Mouse (Mus musculus) embryonic facial prominence, embryonic 15.5 days (tissue): ENCODE measurements at regions not wholly inside any gene's neighbourhood (a gene's known extent, or its start where the extent isn't known, plus 50 kb on each side); places are given as distances from the start of the nearest gene placed in this dataset.

Experiments
- ATAC-seq: fragments of 200-750 bp; cut with Nextera tagmentation; 2 replicates; pipeline ENCODE4 v1.8.0; 2017; ENCODE audit warnings: low read depth, moderate TSS enrichment; ENCODE audit not compliant: insufficient number of reproducible peaks, low FRiP score, low TSS enrichment
- H3K27ac ChIP-seq: fragments of 300-500 bp; sonication (generic); replicated peaks from 2 replicates; pipeline ENCODE4 v1.5.1; 2015; ENCODE audit warnings: mild to moderate bottlenecking, inconsistent platforms
- H3K27me3 ChIP-seq: fragments of 300-500 bp; sonication (generic); 2 replicates; pipeline ENCODE4 v1.6.1; 2015; ENCODE audit warnings: inconsistent platforms
- H3K36me3 ChIP-seq: fragments of 300-500 bp; sonication (generic); 2 replicates; pipeline ENCODE4 v1.6.1; 2015; ENCODE audit warnings: mild to moderate bottlenecking, inconsistent platforms
- H3K4me1 ChIP-seq: fragments of 300-500 bp; sonication (generic); 2 replicates; pipeline ENCODE4 v1.6.1; 2015; ENCODE audit warnings: inconsistent platforms
- H3K4me2 ChIP-seq: fragments of 300-500 bp; sonication (generic); replicated peaks from 2 replicates; pipeline ENCODE4 v1.6.1; 2015; ENCODE audit warnings: mild to moderate bottlenecking, inconsistent platforms
- H3K4me3 ChIP-seq: fragments of 300-500 bp; sonication (generic); replicated peaks from 2 replicates; pipeline ENCODE4 v1.5.1; 2015; ENCODE audit warnings: mild to moderate bottlenecking, inconsistent platforms
- H3K9ac ChIP-seq: fragments of 300-500 bp; sonication (generic); 2 replicates; pipeline ENCODE4 v1.6.1; 2015; ENCODE audit warnings: inconsistent platforms
- H3K9me3 ChIP-seq: fragments of 300-500 bp; sonication (generic); replicated peaks from 2 replicates; pipeline ENCODE4 v1.6.1; 2016; ENCODE audit warnings: inconsistent platforms
- WGBS: fragments of 180-500 bp; shearing (Covaris S2); methylation state at CpG from one replicate; pipeline ENCODE4 v1.1.7; 2015; 5-methylcytosine and 5-hydroxymethylcytosine counted together

DNA sequence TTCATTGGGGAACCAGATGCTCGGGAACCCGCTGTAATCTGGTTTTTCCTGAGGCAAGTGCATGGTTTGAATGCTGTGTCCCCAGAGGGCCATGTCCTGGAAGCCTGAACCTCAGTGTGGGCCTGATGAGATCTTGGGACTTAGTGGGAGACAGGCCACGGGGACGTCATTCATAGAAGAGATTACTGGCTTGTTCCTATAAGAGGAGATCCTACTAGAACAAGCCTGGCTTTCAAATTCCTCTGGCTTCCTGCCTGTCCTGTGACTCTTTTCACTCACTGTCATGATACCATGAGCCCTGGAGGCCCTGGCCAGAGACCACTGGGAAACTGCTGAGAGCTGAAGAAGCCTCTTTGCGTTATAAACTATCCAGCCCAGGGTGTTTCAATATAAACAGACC is 113.1 kb upstream of the Med13l start:
- Histone ChIP-seq H3K9me3 (no peaks in the 10 kb centered on the region), H3K27me3 (no peaks in the 10 kb centered on the region), H3K27ac (peak overlapping the region; percentile 22), H3K36me3 (no peaks in the 10 kb centered on the region), H3K4me1 (peaks cover 22% of the 10 kb centered on the region), H3K4me2 (no peak overlapping the region), H3K4me3 (no peak overlapping the region), H3K9ac (no peak overlapping the region)
- WGBS: 58% methylated on average over 5 of the region's 5 CpGs
- ATAC-seq: no peak

DNA sequence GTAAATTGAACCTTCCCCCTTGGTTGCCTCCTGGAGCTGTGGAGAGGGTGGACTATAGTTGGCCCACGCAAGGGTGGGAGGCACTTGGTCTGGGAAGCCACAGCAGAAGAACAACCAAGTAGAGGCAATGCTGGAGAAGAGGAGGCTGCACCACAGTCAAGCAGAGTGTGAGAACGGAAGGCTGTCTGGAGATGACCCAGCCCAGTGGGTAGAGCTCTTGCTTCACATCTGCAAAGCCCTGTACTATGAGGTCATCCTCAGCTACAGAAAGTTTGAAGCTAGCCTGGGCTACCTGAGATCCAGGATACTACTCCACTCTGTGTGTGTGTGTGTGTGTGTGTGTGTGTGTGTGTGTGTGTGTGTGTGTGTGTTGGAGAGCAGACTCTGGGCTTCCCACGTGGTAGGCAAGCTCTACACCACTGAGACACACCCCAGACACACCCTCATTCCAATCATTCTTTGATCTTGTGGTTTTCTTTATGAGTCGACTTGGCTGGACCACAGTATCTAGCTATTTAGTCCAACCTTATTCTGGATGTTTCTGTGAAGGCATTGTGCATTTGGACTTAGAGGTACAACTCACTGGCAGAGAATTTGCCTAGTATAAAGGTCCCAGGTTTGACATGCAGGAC is 111.5 kb upstream of the Med13l start:
- H3K4me1 ChIP-seq: peaks cover 22% of the 10 kb centered on the region
- ATAC-seq: no peak
- no peak overlapping the region for H3K27ac ChIP-seq
- no peak overlapping the region for H3K9ac ChIP-seq
- H3K4me2 ChIP-seq: no peak overlapping the region
- no peaks in the 10 kb centered on the region for H3K27me3 ChIP-seq
- no peak overlapping the region for H3K4me3 ChIP-seq
- H3K9me3 ChIP-seq: no peaks in the 10 kb centered on the region
- H3K36me3 ChIP-seq: no peaks in the 10 kb centered on the region
- WGBS: 48% methylated on average over 4 of the region's 4 CpGs

DNA sequence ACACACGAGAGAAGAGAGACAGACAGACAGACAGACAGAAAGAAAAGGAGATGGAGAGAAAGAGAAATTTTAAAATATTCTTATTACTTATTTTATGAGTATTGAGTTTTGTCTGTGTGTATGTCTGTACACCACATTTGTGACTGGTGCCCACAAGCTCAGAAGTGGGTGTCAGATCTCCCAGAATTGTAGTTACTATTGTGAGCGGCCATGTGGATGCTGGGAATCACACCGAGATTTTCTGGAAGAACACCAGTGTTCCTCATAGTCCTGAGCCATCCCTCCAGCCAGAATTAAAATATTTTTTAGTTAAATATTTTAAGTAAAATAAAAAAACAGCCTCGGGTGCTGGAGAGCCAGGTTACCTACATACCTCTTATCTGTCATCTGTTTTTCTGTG is 110.6 kb upstream of the Med13l start:
- Histone ChIP-seq H3K27me3 (no peaks in the 10 kb centered on the region), H3K27ac (no peak overlapping the region), H3K4me3 (no peak overlapping the region), H3K9ac (no peak overlapping the region), H3K4me2 (no peak overlapping the region), H3K4me1 (peaks cover 20% of the 10 kb centered on the region), H3K9me3 (no peaks in the 10 kb centered on the region), H3K36me3 (no peaks in the 10 kb centered on the region)
- no peak for ATAC-seq
- WGBS: 73% methylated on average over 4 of the region's 4 CpGs

DNA sequence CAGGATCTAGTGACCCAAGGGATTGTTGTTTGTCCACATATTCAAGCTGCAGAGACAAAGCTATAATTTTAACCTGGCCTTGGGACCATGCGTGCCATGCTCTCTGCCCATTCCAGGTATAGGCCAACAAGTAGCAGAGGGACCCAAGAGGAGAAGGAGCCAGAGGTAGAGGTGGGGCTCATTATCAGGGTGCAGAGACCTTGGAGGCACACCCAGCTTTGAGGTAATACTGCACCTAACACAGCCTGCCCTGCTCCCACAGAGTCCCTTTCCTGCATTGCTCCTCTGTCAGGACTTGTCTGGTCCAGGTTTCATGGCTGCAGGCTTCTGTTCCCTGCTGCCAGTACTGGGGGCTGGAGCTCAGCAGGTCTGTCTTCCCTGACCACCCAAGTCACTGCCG is 108.4 kb upstream of the Med13l start:
- WGBS: 72% methylated on average over 2 of the region's 2 CpGs

DNA sequence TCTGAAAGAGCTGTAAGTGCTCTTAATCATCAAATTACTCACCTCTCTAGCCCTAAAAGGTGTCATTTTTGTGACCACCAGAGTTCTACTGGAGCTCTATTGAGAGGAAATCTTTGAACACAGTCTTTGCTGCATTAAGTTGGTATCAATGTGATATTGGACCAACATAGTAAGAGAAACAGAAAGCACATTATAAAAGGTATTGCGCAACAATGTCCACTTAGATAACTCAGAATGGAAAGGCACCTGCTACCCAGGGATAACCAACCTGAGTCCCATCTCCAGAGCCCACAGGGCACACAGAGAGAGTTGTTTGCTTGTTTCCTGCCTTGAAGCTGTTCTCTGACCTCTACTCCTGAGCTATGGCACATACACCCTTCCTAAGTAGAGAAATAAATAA is 106.4 kb upstream of the Med13l start:
- H3K4me2 ChIP-seq: no peak overlapping the region
- no peak overlapping the region for H3K9ac ChIP-seq
- H3K9me3 ChIP-seq: no peaks in the 10 kb centered on the region
- no peak overlapping the region for H3K4me3 ChIP-seq
- ATAC-seq: no peak
- 93% methylated on average over 1 of the region's 1 CpGs for WGBS
- H3K4me1 ChIP-seq: peaks cover 10% of the 10 kb centered on the region; the same call in 1 of the 2 replicates
- no peak overlapping the region for H3K27ac ChIP-seq
- no peaks in the 10 kb centered on the region for H3K27me3 ChIP-seq
- no peaks in the 10 kb centered on the region for H3K36me3 ChIP-seq

More for the DNA sequence above, 108.4 kb upstream of the Med13l start:
- H3K9ac ChIP-seq: no peak overlapping the region
- H3K4me3 ChIP-seq: no peak overlapping the region
- no peak for ATAC-seq
- H3K4me2 ChIP-seq: no peak overlapping the region
- H3K27ac ChIP-seq: no peak overlapping the region
- no peaks in the 10 kb centered on the region for H3K36me3 ChIP-seq
- no peaks in the 10 kb centered on the region for H3K27me3 ChIP-seq
- H3K9me3 ChIP-seq: no peaks in the 10 kb centered on the region
- peaks cover 8% of the 10 kb centered on the region; the same call in 1 of the 2 replicates for H3K4me1 ChIP-seq

DNA sequence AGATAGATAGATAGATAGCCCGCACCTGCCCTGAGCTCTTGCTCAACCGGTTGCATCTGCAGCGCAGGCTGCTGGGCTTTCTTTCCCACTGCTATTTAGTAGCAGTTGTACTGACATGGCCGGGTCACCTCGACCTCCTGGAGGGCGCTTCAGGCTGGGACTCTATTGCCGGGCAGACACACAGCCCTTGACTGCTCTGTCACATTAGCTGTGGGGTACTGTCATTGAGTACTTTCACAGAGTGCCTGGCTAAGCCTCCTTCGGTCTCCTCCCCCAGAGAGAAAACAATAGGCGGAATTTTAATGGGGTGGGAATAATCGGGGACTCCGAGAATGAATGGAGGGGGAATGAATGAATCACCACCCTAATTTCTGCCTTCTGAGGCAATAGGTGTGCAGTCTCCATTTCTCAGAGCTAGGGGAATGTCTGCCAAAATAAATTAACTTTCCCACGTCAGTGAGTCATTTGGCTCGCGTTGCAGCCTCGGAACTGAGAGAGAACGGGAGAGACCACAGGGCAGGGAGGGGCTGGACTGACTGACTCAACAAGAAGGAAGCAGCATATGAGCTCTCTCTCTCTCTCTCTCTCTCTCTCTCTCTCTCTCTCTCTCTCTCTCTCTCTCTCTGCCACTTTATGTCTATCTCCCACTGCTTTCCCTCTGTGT is 101.6 kb upstream of the Med13l start:
- Histone ChIP-seq H3K27me3 (no peaks in the 10 kb centered on the region), H3K9me3 (no peaks in the 10 kb centered on the region), H3K4me2 (peak overlapping the region; percentile 58), H3K4me3 (peak overlapping the region; percentile 24), H3K9ac (0 out of 2 replicates have a peak overlapping the region, but pooled peaks have one; percentile 0), H3K36me3 (no peaks in the 10 kb centered on the region), H3K27ac (peak overlapping the region; percentile 72), H3K4me1 (peaks cover 20% of the 10 kb centered on the region)
- ATAC-seq: peak; percentile 81
- 5% methylated on average over 16 of the region's 16 CpGs for WGBS

DNA sequence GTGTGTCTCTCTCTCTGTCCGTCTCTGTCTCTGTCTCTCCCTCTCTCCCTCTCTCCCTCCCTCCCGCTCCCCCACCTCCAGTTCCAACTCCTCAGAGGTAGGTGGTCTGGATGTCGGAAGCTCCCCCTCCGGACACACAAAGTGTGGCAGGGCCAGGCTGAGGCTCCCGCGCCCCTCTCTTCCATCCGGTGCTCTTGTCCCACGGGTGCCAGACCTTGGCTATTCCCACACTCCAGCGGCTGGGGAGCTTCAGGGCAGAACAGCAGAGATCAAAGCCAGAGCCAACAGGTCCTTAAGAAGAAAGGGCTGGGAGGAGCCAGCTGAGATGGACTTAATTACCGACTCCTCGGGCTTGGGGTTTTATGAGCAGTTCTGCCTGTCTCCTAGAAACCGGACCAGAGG is 101.1 kb upstream of the Med13l start:
- H3K27ac ChIP-seq: peak overlapping the region; percentile 53; the same call in 1 of the 2 replicates
- 2% methylated on average over 12 of the region's 12 CpGs for WGBS

DNA sequence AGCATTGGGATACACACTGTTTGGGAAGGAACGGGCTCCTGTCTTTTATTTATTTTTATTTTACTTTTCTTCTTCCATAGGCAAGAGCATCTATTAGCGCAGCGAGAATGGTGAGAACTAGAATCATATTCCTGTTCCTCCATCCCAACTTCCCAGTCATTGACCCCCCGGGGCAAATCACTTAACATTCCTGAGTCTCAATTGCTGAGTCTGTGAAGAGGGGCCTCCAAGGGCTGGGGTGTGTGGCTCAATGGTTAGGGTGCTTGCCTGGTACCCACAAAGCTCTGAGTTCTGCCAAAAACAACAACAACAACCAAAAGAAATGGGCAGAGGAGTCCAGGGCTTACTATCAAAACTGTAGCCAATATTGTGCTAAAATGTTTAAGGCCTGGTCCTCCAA is 98.5 kb upstream of the Med13l start:
- Histone ChIP-seq H3K36me3 (no peaks in the 10 kb centered on the region), H3K9me3 (no peaks in the 10 kb centered on the region), H3K4me1 (peaks cover 44% of the 10 kb centered on the region), H3K4me2 (no peak overlapping the region), H3K9ac (no peak overlapping the region), H3K27ac (no peak overlapping the region), H3K27me3 (no peaks in the 10 kb centered on the region), H3K4me3 (no peak overlapping the region)
- no peak for ATAC-seq
- WGBS: 34% methylated on average over 4 of the region's 4 CpGs

More for the DNA sequence above, 101.1 kb upstream of the Med13l start:
- H3K9me3 ChIP-seq: no peaks in the 10 kb centered on the region
- peak overlapping the region; percentile 24 for H3K4me3 ChIP-seq
- no peak; the same call in 1 of the 2 replicates for ATAC-seq
- 0 out of 2 replicates have a peak overlapping the region, but pooled peaks have one; percentile 0 for H3K9ac ChIP-seq
- H3K36me3 ChIP-seq: no peaks in the 10 kb centered on the region
- H3K4me2 ChIP-seq: peak overlapping the region; percentile 58
- H3K4me1 ChIP-seq: peaks cover 22% of the 10 kb centered on the region
- H3K27me3 ChIP-seq: no peaks in the 10 kb centered on the region

DNA sequence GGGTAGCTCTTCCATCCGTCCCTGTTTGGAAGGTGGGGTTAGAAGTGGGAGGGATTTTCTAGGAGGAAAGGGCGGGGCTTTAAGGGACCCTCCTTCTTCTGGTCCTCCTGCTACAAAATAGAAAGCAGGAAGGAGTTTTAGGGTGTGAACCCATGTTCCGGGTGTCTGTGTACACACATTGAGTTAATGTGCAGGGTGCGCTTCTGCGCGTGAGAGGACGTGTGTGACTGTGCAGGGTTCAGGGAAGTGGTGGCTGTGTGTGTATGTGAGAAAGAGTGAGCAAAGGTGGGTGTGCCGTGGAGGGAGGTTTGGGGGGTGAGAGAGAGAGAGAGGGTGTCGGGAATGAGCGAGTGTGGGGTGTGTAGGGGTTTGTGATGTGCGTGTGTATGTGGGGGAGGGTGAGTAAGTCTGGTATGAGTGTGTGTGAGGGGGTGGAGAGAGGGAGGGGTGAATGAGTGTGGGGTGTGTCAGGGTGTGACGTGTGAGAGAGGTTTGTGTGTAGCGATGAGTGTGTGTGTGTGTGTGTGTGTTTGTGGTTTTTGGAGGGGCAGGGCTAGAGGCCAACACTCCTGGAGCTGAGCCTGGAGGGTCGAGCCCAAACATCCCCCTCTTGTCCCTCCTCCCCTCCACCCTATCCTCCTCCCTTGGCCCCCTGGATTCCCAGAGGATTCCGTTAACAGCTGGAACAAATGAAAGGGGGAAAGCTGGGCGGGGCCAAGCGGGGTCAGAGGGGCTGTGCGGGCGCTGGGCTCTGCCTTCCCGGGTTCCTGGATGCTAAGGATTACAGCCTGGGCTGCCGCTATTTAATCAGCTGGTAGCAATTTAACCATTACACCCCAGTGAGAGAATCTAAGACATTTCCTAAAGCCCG is 95.3 kb upstream of the Med13l start:
- no peak overlapping the region for H3K9ac ChIP-seq

DNA sequence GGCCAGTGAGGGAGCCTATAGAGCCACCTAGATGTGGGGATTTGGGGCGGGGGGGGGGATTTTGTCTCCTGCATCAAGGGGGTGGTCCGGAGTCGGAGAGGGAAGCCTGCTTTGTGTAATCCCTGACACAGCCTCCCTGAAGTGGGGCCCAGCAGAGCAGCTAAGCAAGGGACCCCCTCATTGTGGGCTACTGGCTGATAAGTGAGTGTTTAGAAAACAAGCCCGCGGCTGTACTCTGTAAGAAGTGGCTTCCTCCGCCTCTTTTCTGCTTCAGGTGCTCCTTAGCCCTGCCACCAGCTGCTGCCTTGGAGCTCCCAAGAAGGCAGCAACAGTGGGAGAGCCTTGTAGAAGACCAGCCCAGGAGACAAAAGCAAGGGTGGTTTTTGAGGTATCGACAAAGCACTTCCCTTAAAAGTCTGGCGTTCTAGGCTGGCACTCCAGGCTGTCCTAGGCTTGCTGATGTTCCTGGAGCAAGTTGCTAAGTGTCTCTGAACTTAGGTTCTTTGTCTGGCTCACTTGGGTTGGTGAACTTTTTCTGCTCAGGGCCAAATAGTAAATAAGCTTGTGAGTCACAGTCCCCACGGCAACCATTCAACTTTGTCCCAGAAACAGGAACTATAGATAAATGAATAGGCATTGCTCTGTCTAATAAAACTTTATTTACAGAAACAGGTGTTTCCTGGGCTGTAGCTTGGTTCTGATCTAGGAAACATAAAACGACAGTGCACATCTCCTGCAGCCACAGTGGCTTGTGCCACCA is 94.3 kb upstream of the Med13l start:
- Histone ChIP-seq H3K4me3 (peak overlapping the region; percentile 29), H3K9ac (no peak overlapping the region), H3K27ac (peak overlapping the region; percentile 75), H3K27me3 (no peaks in the 10 kb centered on the region), H3K4me2 (peak overlapping the region; percentile 62), H3K4me1 (peaks cover 38% of the 10 kb centered on the region), H3K9me3 (no peaks in the 10 kb centered on the region), H3K36me3 (no peaks in the 10 kb centered on the region)
- ATAC-seq: no peak
- 8% methylated on average over 10 of the region's 10 CpGs for WGBS

More for the DNA sequence above, 95.3 kb upstream of the Med13l start:
- 3% methylated on average over 22 of the region's 22 CpGs for WGBS
- Histone ChIP-seq H3K4me1 (peaks cover 38% of the 10 kb centered on the region), H3K36me3 (no peaks in the 10 kb centered on the region), H3K27ac (peak overlapping the region; percentile 75), H3K4me2 (peak overlapping the region; percentile 62), H3K27me3 (no peaks in the 10 kb centered on the region), H3K4me3 (peak overlapping the region; percentile 29), H3K9me3 (no peaks in the 10 kb centered on the region)
- ATAC-seq: peak; percentile 88
